Mouse (Mus musculus) right cerebral cortex, postnatal 10 days (tissue): ENCODE results near the gene Rtf1.
"Not testable (repeated sequence)": the region's sequence is repeated elsewhere in the genome, so short reads cannot be mapped to it uniquely, and the experiment has no call there.

Experiments used
- DNase-seq, 2 experiments: peaks; one replicate each; pipeline ENCODE4 v3.0.0; 2021; ENCODE audit warnings: low spot score in 2 of 2

Gene Rtf1

DNA sequence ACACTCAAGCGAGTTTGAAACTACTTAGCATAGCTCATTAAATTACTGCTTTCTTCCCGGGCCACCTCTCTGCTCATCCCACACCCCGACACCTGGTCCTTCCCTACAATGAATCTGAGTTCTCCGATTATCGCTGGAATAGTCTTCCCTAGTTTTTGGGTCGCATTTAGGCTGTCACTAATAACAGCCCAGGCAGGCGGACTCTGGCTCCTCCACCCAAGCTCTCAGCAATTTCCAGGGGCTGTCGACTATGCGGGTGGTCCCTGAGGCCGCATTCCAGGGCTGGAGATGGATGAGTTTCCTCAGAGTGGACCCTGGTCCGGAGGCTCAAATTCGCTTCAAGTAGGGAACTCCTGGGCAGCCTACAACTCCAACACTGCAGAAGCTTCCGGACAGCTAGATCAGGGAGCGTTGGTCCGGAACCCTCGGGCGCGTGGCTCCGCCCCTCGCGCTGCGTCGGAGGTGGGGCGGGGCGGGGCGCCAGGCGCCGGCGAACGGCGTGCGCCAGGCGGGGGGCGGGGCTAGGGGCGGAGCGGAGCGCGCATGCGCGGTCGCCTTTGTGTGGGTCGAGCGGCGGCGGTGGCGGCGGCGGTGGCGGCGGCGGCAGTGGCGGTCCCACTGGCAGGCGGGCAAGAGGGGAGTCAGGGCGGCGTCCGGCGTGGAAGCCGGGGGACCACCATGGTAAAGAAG, at the start of gene Rtf1:
Gene Rtf1, plus strand, starts transcription at position 544 of the 690 bp plus-strand sequence.
- DNase-seq, result peak; percentile 93 to 96

DNA sequence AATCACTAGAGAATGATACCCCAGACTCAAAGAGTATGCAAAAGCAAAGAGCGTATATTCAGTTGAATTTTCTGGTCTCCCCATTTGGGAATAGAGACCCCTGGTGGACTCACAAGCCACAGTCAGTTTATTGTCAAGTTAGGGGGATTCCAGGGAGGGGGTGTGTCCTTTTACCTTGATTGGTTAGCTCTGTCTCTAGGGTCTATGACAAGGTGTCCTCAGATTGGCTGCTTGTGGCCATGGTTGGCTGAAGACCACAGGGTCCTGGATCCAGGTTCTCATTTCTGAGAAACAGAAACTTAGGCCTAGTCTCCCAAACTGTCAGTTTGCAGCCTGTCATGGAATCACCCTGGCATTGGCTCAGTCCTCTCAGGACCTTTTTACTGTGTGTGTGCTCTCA, 38.1 kb upstream of the Rtf1 start:
- DNase-seq, result no peak

DNA sequence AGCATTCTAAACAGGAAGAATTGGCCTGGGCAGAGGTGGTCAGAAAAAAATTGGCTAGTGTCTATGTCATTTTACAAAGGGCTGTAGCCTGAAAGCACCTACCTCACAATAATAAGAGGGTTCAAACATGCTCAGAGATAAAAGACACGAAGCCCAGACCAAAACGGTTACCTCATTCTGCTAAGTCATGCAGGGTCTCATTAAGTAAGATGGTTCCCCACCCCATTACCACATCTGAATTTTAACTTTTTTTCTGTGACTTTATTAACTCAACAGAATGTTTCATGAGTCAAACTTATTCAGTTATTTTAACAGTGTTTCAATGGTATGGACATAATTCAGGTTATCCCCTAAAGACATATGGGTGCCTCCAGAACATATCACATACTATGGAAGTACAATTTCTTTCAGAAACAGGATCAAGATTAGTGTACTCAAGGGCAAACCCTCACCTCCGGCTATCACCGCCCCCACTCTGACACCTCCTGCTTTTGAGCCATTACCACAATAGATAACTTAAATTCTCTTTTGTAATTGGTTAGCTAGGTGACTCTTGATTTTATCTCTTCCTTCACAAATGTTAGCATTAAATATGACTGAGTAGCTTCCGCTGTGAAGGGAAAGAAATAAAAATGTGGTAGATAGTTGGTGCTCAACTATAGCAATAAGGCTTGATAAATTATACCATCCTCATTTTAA, 33.5 kb upstream of the Rtf1 start:
- DNase-seq, result no peak

DNA sequence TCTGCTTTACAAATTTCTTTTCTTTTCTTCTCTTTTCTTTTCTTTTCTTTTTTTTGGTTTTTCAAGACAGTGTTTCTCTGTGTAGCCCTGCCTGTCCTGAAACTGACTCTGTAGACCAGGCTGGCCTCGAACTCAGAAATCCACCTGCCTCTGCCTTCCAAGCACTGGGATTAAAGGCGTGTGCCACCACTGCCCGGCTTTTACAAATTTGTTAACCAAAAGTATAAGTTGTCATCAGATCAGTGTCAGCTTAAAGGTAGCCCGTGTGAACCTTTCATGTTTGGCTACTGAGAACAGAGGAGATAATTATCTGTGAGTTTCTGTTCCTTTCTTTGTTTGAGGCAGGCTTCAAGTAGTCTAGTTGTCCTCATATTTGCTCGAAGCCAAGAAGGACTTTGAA, 30.6 kb upstream of the Rtf1 start:
- DNase-seq, result no peak

DNA sequence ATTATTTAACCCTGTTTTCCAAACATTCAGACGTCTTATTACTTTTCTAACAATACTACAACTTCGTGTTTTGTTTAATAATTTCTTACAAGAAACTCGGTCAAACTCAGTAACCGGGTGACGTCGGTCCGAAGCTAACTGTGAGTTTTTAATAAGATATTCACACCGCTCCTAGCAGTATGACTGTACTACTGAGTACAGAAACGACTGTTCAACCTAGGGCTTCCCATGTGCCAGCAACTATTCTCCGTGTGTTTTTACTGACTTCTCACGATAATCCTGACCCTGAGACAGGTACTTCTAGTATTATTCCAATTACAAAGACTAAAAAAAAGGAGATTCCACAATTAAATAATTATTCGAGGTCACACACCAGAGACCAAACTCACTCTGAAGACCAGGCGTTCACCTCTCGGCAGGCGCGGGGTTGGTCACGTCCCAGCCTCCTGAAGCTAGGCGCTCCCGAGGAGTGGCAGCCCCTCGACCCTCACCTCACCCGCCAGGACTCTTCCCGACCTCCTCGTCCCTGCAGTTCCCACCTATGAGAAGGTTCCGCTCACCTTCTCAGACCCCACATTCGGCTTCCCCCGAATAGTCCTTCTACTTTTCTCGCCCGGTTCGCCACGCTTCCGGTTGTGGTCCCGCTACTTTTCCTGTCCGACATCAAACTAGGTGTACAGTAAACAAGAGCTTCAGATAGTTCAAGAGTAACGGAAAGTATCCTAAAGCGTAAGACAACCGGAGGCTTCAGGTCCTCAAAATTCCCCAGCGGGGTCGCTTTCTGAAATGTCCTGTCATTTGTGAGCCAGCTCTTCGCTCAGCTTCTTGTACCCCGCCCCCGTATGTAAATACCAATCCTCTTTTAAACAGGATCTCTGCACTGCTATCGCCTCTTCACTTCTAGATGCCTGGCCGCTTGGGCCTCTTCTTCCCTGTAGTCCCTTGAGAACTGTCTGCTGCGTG, 12.4 kb upstream of the Rtf1 start, which contains the start of gene Ndufaf1:
Gene Ndufaf1, minus strand, starts transcription at position 608 of the 963 bp plus-strand sequence.
- peak; percentile 89 for DNase-seq

DNA sequence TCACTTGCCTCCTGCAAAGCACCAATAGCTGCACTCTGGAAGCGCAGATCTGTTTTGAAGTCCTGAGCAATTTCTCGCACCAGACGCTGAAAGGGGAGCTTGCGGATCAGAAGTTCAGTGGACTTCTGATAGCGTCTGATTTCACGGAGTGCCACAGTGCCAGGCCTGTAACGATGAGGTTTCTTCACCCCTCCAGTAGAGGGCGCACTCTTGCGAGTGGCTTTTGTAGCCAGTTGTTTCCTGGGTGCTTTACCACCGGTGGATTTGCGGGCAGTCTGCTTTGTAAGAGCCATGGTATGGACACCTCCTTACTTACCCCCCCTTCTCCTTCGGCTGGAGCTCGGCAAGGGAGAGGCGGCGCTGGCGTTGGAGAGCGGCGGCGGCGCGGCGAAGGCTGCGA, 9.1 kb upstream of the Rtf1 start:
- DNase-seq, result not testable (repeated sequence)

DNA sequence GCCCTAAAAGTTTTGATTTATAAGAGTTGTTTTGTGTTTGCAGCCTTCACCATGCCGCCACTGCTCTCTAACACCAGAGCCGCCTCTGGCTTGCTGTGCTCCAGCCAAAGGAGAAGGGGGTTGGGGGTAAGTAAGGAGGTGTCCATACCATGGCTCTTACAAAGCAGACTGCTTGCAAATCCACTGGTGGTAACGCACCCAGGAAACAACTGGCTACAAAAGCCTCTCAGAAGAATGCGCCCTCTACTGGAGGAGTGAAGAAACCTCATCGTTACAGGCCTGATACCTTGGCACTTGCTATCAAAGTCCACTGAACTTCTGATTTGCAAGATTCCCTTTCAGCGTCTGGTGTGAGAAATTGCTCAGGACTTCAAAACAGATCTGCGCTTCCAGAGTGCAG, 5.9 kb upstream of the Rtf1 start:
- no peak for DNase-seq

DNA sequence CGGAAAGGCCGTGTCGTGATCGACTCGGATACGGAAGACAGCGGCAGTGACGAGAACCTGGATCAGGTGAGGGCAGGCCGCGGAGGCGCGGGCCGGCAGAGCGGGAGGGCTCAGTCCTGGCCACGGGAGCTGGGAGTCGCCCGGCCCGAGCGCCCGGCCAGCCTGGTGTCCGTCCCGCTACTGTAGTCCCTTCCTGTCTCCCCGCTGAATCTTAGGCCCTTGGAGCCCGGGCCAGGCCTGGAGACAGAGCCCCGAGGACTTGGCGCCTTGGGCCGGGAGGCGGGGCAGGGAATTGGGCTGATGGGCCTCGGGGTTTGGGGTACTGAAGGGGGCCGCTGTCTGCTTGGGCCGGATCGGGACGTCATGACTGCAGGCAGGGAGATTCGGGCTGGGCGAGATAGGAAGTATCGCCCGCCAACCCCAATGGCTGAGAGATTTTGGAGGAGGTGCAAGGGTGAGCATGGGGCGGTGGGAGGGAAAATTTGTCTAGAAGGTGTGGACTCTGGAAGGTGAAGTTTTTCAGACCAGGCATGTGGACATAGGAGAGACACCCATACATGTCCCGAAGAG, 432 bp downstream of the Rtf1 start:
- no peak for DNase-seq

DNA sequence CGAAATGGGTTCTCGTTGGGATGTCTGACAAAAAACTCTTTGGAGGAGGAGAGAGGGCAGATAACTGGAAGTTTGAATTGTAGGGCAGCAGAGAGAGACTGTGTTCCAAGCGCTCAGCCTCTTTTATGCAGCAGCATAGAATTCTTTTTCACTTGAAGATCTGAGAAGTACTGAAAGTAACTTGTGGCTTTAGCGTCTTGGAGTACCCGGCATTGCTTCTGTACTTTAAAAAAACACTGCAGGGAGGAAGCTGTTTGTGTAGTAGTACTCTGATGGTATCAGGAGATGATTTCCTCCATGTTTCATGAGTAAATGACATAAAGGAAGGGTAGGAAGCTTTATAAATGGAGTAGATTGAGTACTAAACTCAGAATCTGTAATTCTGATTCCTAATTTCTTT, 963 bp downstream of the Rtf1 start:
- DNase-seq, result no peak

DNA sequence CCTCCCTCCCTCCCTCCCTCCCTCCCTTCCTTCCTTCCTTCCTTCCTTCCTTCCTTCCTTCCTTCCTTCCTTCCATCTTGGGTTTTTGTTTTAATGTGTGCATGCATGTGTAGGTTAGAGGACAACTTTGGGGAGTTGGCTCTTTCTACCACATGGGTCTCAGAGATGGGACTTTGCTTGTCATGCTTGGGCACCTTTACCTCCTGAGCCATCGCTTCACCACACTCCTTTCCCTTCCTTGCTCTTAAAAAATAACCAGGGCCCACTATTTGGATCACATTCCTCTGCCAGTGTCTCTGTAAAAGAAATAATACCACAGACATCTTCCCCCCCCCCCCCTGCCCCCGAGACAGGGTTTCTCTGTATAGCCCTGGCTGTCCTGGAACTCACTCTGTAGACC, 8.8 kb downstream of the Rtf1 start:
- no peak for DNase-seq

DNA sequence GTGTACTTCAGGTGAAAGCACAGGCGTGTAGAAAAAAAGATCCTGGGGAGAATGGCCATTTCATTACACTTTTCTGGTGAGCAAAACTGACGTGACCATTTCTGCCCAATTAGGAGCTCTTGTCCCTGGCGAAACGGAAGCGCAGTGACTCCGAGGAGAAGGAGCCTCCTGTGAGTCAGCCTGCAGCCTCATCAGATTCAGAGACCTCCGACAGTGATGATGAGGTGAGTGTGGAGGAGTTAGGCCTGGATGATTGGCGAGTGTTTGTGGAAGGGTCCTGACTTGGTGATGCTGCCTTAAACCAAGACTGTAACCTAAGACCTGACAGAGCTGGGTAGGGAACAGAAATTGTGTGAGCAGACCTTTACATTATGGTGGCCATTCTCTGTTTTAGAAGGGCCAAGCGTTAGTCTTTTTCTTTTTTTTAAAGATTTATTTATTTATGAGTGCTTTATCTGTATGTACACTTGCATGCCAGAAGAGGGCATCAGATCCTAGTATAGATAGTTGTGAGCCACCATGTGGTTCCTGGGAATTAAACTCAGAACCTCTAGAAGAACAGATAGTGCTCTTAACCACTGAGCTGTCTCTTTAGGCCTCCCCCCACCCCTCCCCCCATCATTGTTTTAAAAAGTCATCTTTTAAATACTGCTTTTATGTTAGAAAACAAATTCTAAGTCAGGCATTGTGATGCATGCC, 17.3 kb downstream of the Rtf1 start:
- no peak for DNase-seq

DNA sequence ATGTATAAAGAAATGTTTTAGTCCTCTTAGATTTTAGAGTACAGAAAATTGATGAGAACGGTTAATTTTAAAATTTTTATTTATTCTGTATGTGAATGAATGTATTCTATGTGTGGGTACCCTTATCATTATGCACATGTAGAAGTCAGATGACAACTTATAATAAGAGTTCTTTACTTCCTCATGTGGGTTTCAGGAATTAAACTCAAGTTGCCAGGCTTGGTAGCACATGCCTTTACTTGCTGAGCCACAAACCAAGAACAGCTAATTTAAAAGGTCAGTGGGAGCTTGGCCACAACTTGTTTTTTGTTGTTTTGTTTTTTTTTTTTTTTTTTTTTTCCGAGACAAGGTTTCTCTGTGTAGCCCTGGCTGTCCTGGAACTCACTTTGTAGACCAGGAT, 20.0 kb downstream of the Rtf1 start:
- DNase-seq, result no peak

DNA sequence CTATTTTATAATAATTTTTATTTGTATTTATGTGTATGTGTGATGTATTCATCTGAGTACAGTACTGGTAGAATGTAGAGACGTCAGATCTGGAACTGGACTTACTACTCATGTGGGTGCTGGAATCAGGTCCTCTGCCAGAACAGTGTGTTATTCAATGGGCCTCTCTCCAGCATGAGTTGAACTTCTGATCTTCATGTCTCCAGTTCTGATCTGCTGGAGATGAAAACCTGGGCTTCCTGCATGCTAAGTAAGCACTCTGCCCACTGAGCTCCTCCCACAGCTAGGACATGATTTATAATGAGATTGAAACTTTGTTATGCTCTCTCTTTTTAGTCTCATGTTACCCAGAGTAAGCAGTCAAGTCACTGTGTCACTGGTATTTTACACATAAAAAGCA, 21.2 kb downstream of the Rtf1 start:
- DNase-seq, result no peak

DNA sequence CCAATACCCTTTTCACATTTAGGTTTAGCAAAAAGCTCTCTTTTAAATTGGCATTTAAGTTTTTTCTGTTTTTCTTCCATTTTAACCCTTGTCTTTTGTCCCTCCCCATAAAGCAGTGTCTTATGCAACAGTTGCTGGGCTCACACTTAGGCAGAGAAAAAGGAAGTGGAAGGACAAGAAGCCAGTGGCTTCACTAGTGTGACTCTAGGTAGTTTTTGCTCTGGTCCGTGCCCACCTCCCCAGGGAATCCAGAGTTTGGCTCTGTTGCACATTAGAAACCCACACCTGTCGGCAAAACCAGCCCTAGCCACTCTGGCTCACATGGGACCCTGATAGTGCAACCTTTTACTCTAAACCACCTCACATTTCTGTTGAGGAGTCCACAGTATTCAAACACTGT, 23.6 kb downstream of the Rtf1 start:
- DNase-seq, result no peak

DNA sequence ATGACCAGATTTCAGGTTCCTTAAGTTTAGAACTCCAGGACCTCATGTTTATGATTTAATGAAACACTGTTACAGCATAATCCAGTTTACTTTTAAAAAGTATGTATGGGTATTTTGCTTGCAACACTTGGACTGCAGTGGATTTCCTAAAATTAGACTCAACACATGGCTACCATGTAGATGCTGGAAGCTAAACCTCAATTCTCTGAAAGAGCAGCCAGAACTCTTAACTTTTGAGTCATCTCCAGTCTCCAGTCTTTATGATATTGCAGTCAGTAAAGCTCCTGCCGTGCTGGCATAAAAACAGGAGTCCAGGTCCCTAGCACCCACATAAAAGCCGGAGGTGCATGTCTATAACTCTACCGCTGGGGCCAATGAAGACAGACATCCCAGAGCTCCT, 25.1 kb downstream of the Rtf1 start:
- no peak for DNase-seq

DNA sequence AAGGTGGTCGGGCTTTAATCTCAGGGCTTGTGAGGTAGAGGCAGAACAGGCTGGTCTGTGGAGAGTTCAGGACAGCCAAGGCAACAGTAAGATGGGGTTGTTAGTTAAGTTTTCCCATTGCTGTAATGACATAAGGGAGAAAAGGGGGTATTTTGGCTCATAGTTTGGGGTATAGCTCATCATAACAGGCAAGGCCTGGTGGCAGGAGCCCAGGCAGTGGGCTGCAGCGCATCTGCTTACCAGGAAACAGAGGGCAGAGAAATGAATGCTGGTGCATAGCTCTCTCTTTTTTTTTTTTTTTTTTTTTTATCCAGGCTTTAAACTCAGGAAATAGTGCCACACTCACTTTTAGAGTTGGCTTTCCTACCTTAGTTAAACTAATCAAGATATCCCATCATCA, 28.3 kb downstream of the Rtf1 start:
- DNase-seq, result no peak

DNA sequence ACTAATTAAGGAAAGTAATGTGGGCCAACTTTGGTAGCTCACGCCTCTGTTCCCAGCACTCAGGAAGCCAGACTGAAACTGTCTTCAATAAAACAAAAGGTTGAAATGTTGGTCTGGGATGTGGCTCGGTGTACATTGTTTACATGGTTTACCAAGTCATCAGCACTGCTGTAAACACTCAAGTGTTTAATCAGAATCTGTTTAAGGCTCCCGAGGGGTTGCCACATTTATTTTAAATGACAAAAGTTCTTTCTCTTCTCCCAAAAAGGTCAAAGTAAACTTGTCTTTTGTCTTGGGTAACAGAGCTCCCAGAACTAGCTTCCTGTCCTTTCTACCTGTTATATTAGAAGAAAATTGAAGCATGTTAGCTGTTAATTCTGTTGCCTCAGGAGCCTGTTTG, 32.8 kb downstream of the Rtf1 start:
- DNase-seq, result no peak

DNA sequence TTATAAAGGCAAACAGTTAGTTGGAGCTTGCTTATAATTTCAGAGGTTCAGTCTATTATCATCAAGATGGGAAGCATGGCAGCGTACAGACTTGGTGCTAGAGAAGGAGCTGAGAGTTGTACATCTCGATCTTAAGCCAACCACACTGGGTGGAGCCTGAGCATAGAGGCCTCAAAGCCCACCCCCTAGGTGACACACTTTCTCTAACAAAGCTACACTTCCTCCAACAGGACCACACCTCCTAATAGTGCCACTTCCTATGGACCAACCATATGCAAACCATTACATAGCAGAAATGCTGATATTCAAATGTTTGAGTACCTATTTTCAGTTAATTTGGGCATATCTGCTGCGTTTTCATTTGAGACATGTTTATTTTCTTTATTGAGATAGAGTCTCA, 35.1 kb downstream of the Rtf1 start:
- DNase-seq, result no peak

DNA sequence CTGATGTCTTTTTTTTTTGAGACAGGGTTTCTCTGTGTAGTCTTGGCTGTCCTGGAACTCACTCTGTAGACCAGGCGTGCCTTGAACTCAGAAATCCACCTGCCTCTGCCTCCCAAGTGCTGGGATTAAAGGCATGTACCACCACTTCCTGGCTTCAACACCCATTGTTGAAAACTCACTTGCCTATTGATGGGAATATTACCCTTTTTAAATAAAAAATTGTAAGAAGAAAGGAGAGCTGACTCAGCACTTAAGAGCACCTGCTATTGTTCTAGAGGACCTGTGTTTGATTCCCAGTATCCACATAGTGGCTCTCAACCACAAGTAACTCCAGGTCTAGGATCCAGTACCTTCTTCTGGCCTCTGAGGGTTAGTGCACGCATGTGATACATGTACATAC, 41.0 kb downstream of the Rtf1 start:
- DNase-seq, result not testable (repeated sequence)

DNA sequence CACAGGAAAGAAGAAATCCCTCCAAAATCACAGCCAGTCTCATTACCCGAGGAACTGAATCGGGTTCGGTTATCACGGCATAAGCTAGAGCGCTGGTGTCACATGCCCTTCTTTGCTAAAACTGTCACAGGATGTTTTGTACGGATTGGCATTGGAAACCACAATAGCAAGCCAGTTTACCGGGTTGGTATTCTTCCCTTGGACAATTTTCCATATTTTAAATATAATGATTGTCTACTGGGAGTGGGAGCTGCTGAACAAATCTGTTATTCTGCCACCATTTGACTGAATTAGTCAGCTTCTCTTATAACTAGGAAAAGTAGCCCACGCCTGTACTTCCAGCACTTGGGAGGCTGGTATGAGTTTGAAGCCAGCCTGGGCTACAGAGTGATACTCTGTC, 46.2 kb downstream of the Rtf1 start:
- DNase-seq, result no peak

DNA sequence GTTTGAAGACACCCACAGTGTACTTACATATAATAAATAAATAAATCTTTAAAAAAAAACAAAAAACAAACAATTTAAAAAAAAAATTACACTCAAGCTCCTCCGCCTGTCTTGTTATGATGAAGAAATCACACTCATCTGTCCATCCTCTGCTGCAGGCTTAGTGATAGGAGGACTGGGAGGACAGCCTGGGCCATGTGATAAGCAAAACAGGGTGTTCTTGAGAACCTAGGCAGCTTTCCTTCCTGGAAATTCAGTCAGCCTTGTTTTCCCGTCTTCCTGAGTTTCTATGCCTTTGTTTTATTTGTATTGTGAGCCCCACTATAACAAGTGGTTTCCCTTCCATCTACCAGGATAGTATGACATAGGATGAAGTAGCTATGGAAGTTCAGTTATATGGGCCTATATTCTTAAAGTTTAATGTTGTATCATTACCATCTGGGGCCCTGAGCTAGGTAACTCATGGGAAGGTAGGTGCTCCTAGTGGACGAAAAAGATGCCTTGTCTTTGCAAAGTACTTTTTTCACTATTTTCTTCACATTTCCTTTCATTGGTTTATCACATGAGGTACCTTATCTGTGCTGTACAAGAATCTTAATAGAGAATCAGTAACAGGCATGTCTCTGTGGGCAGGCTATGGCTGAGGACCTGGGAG, 53.0 kb downstream of the Rtf1 start:
- DNase-seq, result no peak
